In the genomic region with DNA sequence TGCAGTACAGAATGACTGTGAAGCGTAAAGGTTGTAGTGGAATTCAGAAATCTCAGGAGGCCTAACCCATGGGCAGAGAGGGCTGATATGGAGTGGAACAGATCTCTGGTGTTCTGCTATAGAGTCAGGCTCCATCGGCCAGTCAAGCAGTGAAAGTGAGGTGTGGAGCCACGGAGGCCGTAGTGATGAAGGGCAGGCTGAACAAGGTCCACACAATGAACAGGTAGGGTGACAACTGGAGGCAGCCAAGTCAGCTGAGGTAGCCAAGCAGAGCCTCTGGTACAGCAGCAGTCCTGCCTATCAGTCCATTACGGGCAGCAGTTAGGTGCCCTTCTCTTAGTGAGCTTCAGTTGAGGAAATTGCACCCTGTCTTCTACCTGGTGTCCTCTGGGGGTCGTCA, we compare ENCODE assay signal across 22 mouse cellular contexts.
"Had no signal": no experiment of that assay in that cellular context is flagged by ENCODE, and none has a peak within 500 bp of the region (broad histone marks: within the 10 kb centered on the region; RNA-seq: fewer than 3 reads in every experiment).

No protein-coding gene starts in this region.

- H3K4me2 ChIP-seq: heart, embryonic 12.5 days; hindbrain, embryonic 13.5 days; hindbrain, embryonic 15.5 days; kidney, embryonic 15.5 days; limb, embryonic 13.5 days; limb, embryonic 15.5 days had no signal

- H3K4me1 ChIP-seq: heart, embryonic 10.5 days; heart, embryonic 12.5 days; hindbrain, embryonic 10.5 days; hindbrain, embryonic 13.5 days; hindbrain, embryonic 15.5 days; kidney, embryonic 15.5 days; limb, embryonic 13.5 days; limb, embryonic 15.5 days had no signal

- ATAC-seq: forebrain, embryonic 16.5 days; hindbrain, postnatal 0 days had no signal

- H3K36me3 ChIP-seq: heart, embryonic 10.5 days; heart, embryonic 12.5 days; hindbrain, embryonic 10.5 days; hindbrain, embryonic 13.5 days; hindbrain, embryonic 15.5 days; kidney, embryonic 15.5 days; limb, embryonic 13.5 days; limb, embryonic 15.5 days had no signal

- H3K4me3 ChIP-seq: gastrocnemius, adult 2 months; heart, embryonic 10.5 days; heart, embryonic 12.5 days; hindbrain, embryonic 10.5 days; hindbrain, embryonic 13.5 days; hindbrain, embryonic 15.5 days; kidney, embryonic 15.5 days; limb, embryonic 13.5 days; limb, embryonic 15.5 days had no signal

- DNase-seq: gastrocnemius, adult 2 months; gastrocnemius, postnatal 10 days; gastrocnemius, postnatal 25 days; heart, adult 18-20 months; heart, postnatal 10 days; heart, postnatal 4 days; kidney, adult 11 months; kidney, postnatal 14 days; layer of hippocampus, adult 9-11 months; layer of hippocampus, postnatal 36 days; left cerebral cortex, postnatal 4 days had no signal

- H3K27me3 ChIP-seq: heart, embryonic 12.5 days; hindbrain, embryonic 13.5 days; hindbrain, embryonic 15.5 days; kidney, embryonic 15.5 days; limb, embryonic 13.5 days; limb, embryonic 15.5 days had no signal

- H3K9ac ChIP-seq: heart, embryonic 12.5 days; hindbrain, embryonic 13.5 days; hindbrain, embryonic 15.5 days; kidney, embryonic 15.5 days; limb, embryonic 13.5 days; limb, embryonic 15.5 days had no signal

- H3K9me3 ChIP-seq: heart, embryonic 10.5 days; heart, embryonic 12.5 days; hindbrain, embryonic 10.5 days; hindbrain, embryonic 13.5 days; hindbrain, embryonic 15.5 days; kidney, embryonic 15.5 days; limb, embryonic 13.5 days; limb, embryonic 15.5 days had no signal

- H3K27ac ChIP-seq: gastrocnemius, adult 2 months; heart, embryonic 10.5 days; hindbrain, embryonic 10.5 days; hindbrain, embryonic 13.5 days; hindbrain, embryonic 15.5 days; hindbrain, postnatal 0 days; kidney, embryonic 15.5 days; kidney, postnatal 0 days; limb, embryonic 13.5 days; limb, embryonic 15.5 days had no signal
